Mouse (Mus musculus) frontal cortex, postnatal 36 days (tissue): ENCODE results near the gene Pold1.

ENCODE experiments used
- DNase-seq, 2 experiments: peaks; one replicate each; pipeline ENCODE4 v3.0.0; 2022; ENCODE audit warnings: low spot score in 2 of 2

Pold1 gene

DNA sequence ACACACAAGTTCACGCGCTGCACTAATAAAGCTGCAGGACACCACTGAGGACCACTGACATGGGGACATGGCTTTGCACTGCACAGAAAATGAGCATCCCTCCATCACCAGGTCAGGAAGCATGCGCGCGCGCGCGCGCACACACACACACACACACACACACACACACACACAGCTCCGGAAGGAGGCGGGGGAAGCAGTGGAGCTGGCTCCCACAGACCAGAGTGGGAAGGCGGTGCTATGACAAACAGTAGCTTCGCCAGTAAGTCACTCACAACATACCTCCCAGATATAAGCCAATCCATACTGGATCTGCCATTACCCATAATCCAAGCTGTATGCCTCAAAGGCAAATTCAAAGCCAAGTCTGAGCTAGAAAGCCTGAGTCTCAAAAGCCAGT lies 1.6 kb downstream of the Pold1 start:
- no peak for DNase-seq

DNA sequence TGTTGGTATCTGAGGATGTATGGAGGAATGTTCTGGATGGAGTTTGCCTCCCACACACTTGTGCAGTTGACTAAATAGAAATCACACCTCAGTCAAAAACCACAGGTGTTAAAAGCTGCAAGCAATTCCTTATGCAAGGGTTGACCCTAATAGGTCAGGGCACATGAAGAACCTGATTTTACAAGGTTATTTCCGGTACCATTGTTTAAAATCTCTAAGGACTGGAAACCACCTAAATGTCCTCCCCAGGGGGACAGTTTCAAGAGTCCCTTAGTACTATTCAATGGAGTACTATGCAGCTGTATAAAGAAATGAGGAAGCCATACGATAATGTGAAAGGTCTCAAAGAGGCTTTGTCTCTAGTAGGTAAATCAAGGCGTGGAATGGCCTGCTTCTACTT lies 2.4 kb downstream of the Pold1 start:
- no peak for DNase-seq

DNA sequence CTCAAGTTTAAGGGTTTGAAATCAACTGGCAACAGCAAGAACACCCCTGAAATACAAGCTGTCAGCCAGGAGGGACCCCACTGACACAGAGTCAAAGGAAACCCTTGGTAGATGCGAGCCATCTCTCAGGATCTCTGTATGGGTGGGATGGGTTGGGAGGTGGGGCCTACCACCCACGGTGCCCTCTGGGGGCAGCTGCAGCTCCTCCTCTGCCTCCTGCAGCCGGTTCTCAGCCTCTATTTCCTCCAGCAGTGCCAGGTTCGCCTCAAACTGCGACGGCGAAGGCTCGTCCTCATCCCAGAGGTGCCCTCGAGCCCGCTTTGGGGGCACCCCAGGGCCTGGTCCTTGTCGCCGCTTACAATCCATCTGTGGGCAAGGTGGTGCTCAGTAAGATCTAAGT lies 5.6 kb downstream of the Pold1 start:
- no peak for DNase-seq

DNA sequence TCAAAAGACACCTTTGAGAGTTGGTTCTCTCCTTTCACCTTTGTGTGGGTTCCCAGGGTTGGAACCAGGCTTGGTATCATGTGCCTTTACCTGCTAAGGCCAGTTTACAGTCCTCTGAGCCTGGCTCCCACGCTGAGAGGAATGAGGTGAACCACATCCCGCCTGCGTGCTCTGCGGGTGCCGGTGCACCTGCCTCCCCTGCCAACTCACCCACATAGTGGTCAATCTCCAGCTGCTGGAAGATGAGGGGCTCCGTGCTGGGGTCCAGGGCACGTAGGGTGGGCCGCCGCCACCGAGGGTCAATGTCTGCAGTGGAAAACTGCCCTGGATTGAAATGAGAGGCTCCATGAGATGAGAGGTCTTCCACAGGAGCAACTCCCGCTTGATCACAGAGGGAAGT lies 6.1 kb downstream of the Pold1 start:
- no peak for DNase-seq

DNA sequence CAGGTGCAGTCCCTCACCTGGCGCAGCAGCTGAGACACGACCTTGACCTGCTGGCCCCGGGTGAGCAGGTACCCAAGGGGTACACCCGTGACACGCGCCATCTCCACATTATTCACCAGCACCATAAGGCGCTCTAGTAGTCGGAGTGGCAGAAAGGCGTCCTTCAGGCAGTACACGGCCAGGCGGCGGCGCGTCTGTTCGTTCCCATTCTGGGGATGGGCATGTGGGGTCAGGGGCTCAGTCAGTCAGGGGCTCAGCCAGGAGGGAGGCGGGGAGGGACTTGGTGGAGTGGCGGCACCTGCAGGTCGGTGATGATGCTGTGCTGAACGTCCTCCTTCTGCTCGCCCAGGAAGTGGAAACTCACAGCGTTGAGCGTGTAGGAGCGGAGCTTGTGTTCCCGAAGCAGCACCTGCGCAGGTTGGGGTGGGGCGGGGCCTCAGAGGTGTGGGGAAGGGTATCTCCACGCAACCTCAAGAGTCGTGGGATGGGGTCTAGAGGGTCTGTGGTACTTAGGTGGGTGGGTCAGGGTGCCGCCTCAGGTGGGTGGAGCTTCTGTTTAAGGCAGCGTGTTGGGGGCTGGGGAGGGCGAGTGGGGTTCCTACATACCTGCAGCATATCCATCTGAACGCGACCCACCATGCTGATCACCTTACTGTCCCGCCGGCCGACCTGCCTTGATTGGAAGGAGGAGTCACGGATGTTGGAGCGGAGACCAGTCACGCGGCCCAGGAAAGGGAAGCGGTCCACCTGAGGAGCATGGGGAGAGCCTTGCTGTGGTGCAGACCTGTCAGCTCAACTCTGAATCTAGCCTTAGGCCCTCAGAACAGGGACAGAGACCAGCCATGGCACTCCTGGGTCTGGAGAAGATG lies 9.7 kb downstream of the Pold1 start:
- DNase-seq: no peak

DNA sequence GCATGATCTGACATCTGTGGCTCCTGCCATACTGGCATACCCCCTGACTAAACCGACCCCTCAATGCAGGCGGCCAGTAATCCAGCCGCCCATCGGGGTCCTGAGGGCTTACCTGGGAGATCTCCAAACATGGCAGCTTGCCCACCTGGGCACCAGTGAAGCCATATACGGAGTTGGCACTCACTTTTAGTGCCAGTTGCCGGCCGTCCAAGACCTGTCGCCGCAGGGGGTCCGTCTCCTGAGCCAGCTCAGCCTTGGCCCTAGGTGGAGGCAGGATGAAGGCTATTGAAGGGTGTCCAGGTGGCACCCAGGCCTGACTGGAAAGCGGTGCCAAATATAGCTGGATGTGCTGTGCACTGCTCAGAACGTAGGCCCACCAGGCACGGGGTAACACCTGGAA lies 11.2 kb downstream of the Pold1 start:
- no peak for DNase-seq

DNA sequence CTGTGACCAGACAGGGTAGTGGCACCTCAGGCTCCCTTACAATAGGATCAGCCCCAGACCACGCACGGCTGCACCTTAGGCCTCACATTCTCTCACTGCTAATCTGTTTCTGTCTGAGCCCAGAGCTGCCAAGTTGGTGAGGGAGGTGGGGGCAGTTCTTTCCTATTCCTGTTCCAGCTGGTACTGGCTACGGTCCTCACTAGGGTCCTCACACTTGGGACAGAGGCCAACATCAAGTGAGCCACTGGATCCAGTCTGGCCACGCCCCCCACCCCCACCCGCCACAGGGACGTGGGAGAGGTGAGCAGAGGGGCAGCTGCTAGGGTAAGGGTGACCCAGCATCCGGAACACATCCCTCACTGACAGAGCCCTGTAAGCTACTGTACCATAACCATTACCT lies 11.6 kb downstream of the Pold1 start:
- no peak for DNase-seq

DNA sequence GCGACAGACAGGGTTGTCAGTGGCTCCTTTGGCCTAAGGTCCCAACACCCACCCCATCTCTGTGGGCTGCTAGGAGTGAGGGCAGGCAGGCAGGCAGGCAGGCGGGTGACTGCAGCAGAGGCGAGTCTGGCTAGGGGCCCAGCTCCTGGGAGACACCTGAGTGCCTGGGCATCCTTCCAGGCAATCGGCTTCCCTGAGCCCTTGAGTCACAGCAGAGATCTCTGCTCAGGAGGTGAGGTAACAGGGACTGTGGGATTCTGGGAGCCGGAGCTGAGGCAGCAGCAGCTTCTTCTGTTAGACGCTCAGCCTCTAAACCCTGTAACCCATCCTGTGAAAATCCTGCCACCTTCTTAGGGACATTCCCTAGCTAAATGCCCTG lies 12.1 kb downstream of the Pold1 start:
- DNase-seq: peak; percentile 45 to 59

DNA sequence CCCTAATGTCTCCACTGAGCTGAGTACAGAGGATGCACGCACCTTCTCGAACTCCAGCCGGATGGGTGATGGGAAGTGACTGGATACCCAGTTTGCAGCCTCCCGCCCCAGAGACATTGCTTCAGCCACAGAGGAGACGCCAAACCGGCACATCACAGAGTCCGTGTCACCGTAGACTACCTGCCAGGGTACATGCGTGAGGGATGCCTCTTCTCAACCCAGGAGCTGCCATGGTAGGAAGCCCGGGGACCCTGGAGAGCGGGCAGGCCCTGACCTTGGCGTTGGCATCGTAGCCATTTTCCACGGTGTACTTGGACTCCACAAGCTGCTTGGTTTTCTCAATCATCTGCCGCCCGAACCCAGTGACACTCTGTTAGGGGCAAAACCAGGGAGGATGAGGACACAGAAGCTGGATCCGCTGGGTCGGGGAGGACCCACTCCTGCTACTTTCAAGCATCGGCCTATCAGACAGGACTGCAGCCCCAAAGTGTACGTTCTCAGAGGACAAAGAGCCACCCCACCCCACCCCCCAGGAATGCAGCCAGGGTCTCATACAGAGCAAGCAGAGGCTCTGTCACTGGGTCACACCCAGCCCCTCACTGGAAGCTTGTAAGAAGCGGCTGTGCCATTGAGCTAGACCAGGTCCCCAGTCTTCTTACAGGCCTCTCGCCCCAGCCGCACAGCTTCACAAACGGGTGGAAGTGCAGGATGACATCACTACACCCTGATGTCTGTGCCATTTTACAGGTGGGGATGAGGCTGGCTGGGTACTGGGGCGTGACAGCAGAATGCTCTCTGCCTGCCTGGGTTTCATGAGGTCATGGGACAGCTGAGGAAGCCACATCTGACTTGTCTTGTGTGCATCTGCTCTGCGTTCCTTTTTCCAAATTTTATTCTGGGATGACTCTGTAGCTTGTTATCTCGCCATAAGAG lies 12.7 kb downstream of the Pold1 start:
- no peak for DNase-seq

DNA sequence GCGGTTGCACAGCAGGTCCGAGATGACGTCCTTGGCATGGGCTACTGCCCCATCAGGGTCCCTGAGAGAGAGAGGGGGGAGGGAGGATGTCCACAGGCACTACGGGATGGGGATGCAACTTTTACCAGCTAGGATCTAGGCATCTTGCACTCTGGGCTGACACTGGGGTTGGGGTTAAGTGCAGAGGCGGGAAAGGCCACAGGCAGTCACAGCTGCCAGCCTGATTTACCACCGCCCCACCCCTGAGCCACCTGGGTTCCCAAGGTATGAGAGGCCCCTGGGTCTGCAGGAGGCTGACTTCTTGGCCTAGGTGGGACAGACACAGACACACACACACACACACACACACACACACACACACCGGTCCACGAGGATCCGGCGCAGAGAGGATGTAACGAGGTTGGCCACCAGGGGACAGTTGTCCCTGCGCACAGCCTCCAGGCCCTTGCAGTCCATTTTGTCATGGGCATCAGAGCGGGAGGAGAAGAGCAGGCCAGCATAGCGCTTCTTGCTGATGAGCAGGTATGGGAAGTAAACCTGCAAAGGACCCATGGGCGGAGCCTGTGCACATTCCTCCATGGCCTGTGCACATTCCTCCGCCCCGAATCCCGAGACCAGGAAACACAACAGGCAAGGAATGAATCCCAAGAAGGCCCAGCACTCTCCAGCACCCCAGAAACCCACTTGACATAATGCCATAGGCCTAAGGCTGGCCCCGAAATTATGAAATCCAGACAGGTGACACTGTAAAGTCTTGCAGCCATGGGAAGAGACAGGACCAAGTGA lies 13.8 kb downstream of the Pold1 start:
- DNase-seq: no peak

DNA sequence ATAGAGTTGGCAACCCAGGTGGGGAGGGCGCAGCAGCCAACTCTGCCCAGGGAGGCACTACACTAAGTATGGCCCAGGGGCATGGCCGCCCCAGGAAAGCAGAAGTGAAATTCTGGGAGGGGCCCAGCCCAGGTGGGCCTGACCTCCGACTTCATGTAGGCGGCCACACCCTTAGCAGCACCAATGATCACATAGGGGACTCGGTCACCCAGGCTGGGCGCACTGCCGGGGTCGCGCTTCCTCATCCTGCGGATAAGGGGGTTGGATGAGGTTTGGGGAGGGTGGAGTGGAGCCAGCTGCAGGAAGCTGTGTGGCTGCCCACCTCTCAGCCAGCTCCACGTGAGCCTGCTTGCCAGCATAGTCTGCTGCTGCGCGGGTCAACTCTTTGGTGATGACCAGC lies 14.4 kb downstream of the Pold1 start:
- no peak for DNase-seq

DNA sequence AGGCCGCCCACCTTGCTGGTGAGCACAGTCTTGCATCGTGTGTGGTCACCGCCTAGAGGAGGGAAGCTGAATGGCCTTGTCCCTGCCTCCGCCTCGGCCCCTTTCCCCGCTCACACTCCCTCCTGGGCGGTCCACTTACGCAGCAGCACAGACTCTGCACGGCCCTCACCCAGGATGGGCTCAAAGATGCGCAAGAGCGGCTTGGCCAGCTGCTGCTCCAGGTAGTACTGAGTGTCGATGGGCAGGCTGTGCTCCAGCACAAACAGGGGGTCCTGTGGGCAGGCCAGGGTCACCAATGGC lies 15.0 kb downstream of the Pold1 start:
- DNase-seq: no peak

DNA sequence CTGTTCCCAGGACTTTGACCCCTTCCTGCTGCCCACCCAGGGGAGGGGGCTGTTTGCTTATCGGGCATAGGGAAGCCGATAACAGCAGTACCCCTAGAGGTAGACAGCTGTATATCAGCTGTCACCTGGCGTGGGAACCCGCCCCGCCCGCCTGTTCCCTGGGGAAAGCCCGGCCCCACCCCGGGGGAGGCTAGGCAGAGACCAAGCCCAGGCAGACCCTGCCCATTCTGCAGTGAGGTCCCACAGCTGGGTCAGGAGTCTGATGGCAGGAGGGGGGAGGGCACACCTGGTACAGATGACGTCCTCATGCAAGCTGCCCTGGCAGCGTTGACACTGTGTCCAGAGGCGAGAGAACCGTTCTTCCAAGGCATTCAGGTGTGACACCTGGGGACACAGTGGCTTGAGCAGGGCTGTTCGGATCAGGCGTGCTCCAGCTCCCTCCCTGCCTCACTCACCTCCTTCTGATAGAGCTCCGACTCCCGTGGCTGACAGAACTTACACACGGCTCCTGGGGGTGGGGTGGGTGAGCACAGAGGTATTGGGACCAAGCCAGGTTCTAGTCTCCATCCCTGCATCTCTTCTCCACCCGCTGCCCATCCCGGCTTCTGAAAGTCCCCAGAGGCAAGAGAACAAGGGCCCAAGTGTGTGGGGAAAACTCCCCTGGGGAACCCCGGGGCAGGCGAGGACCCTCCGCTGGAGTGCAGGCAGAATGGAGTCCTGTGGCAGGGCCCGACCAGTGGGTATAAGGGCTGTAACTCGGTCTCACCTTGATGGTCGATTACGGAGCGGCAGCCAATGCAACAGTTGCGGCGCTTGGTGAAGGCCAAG lies 15.5 kb downstream of the Pold1 start:
- no peak for DNase-seq

DNA sequence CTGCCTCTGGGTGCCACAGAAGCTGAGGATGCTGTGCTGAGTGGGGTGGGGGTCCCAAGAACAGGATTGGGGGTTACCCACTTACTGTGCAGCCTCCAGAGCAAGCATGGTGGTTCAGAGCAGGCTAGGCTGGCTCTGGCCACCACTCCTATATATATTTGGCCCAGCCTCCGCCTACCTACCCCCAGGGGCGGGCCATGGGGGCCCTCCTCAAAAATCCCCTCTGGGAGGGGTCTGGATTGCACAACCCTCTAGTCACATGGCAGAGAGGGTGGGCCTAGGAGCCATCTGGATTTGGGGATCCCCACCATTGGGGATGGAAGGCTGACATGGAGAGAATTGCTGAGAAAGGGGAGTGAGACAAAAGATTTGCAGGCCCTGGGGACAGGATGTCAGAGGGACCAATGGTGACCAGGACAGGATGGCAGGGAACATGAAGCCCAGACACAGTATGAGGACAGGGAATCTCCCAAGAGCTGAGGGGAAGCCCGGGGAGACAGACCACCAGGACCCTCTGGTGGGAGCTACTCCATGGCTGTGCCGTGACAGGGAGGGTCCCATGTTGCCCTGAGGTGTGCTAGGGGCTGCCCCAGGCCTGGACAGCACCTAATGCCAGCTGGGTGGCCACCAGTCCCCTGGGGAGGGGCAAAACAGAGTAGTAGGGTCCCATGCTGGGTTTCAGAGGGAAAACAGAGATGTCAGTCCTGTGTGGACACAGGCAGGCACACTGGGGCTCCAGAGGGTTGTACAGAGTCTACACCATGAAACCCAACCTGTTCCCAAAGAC lies 16.5 kb downstream of the Pold1 start, which contains the start of gene Spib:
Spib (minus strand) TSS at position 126 of the 787 bp plus-strand sequence.
- DNase-seq: no peak

DNA sequence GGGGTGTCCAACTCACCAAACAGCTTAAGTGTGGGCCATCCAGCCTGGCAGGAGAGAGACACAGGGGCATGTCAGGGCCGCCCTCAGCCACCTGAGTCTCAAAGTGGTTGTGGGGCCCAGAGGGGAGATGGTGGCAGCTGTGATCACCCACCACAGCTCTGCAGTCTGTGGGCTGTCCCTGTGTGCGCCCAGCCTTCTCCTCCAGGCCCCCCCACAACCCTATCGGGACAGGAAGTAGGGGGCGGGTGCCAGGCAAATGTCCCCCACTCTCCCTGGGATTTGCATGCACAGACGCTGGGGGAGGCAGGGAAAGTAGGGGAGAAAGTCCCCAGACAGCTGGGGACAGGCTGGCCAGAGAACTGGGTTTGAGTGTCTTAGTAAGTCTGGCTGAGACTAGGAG lies 17.4 kb downstream of the Pold1 start:
- DNase-seq: no peak

DNA sequence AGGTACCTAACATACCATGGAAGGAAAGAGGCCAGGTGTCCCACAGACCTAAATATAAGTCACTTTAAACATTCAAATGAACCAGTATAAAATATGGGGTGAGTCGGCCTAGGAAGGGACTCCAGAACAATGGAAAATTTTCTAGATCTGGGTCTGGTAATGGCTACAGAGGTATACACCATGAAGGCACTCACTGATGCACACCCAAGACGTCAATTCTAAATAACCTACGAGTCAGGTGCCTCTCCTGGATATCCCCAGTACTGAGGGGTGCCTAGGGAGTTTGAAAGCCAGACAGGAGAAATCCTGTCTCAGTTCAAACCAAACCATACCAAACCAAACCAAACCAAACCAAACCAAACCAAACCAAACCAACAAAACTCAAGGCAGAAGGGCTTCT lies 18.1 kb downstream of the Pold1 start:
- no peak for DNase-seq

DNA sequence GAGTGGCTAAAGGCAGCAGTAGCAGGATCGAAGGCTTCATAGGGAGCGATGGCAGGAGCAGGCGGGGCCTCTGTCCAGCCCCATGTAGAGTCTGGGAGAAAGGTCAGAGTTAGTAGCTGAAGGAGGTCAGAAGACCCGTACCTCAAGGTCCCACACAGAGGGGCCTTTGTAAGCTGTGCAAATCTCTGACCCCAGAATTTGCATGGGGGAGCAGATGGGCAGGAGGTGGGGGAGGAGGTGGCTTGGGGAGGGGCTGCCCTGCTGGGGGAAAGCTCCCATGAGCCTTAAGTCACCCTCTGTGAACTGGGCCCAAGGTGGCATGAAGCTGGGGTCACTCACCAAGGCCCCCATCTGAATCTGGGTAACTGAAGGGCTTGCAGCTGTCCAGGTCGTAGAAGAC lies 19.1 kb downstream of the Pold1 start:
- DNase-seq: no peak

DNA sequence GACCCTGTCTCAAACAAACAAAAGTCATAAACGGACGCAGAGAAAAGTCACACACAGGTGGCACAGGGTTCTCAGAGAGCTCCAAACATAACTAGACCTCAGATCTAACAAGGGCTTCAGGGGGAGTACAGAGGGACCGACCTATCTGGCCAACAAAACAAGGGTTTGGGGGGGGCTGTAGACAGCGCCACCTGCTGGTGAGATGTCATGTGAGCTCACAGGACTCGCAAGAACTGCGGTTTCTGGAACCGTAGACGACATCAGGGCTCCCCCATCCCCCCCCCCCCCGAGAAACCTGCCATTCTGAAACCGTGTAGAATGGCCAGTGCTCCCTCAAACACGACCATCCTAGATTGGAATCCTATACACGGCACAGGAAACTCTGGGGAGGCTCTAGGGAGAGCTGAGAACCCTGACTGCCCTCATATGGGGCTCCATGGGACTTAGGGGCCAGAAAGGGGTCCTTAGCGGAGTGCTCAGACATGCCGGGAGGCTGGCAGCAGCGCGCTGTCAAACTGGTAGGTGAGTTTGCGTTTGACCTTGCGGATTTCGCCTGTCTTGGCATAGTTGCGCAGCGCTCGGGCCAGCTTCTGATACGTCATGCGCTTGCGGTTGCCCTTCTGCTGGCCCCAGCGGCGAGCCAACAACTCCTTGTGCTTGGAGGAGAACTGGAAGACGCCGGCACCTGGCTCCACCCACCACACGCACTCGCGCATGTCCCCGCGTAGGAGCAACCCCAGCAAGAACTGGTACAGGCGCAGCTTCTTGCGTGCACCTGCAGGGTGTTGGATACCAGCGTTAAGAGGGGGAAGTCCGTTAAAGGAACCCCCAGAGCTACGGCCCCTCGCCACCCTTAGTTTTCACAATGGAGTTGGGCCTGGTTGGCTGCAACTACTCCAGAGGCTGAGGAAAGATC lies 20.9 kb downstream of the Pold1 start:
- peak; percentile 69 to 76 for DNase-seq

DNA sequence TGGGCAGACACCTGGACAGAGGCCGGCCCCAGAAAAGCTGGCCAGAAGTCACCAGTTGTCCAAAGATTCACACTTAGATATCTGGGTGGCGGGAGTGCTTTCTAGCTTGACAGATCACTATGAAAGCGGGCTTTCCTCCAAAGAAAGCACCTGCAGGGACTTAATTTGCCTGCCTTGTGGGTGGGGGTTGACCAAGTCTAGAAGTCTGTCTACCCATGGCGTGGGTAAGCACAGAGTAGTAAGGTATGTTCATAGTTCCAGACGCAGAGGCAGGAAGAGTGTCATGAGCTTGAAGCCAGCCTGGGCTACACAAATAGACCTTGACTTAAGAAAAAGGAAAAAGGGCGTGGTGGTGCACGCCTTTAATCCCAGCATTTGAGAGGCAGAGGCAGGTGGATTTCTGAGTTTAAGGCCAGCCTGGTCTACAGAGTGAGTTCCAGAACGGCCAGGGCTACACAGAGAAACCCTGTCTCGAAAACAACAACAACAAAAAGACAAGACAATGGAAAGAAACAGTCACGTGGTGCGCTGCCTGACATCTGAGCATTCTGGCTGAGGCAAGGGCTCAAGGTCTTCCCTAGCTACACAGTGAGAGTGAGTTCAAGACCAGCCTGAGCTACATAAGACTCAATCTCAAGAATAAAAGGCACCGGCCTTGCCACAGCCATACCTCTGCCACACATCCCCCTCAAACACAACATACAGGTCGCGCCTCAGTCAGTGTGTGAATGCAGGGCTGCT lies 22.1 kb downstream of the Pold1 start:
- no peak for DNase-seq
